Mouse (Mus musculus) heart, embryonic 16.5 days (tissue): ENCODE data around the gene Wdtc1. TPM values are rescaled to one million over a fixed set of nuclear protein-coding genes. Genes with fewer than 3 reads are reported as not detected.

Source experiments
- ATAC-seq: fragments of 200-750 bp; cut with Nextera tagmentation; replicated peaks from 2 replicates; pipeline ENCODE4 v1.8.0; 2017; ENCODE audit warnings: moderate number of reproducible peaks; ENCODE audit not compliant: insufficient read depth, low FRiP score; ENCODE audit errors: extremely low read depth
- H3K27ac ChIP-seq: fragments of 300-500 bp; sonication (generic); 2 replicates; pipeline ENCODE4 v1.5.1; 2014; ENCODE audit warnings: mild to moderate bottlenecking, low read length, control low read depth, moderate library complexity
- H3K27me3 ChIP-seq: fragments of 300-500 bp; sonication (generic); 2 replicates; pipeline ENCODE4 v1.6.1; 2014; ENCODE audit warnings: low read length, mixed read lengths; ENCODE audit not compliant: control insufficient read depth, insufficient read depth
- H3K36me3 ChIP-seq: fragments of 300-500 bp; sonication (generic); 2 replicates; pipeline ENCODE4 v1.6.1; 2014; ENCODE audit not compliant: control insufficient read depth, insufficient read depth
- H3K4me1 ChIP-seq: fragments of 300-500 bp; sonication (generic); 2 replicates; pipeline ENCODE4 v1.6.1; 2014; ENCODE audit warnings: low read length, mixed read lengths; ENCODE audit not compliant: control insufficient read depth, insufficient read depth
- H3K4me2 ChIP-seq: fragments of 300-500 bp; sonication (generic); 2 replicates; pipeline ENCODE4 v1.6.1; 2014; ENCODE audit warnings: low read depth, mild to moderate bottlenecking, control low read depth, low read length
- H3K4me3 ChIP-seq: fragments of 300-500 bp; sonication (generic); 2 replicates; pipeline ENCODE4 v1.5.1; 2014; ENCODE audit warnings: mild to moderate bottlenecking, control low read depth, low read length
- H3K9ac ChIP-seq: fragments of 300-500 bp; sonication (generic); 2 replicates; pipeline ENCODE4 v1.6.1; 2014; ENCODE audit warnings: low read length, control low read depth
- H3K9me3 ChIP-seq: fragments of 300-500 bp; sonication (generic); replicated peaks from 2 replicates; pipeline ENCODE4 v1.6.1; 2016; ENCODE audit warnings: low read length; ENCODE audit not compliant: control insufficient read depth
- WGBS: fragments of 180-500 bp; shearing (Covaris S2); extraction: QIAGEN DNeasy Blood & Tissue Kit; methylation state at CpG from one replicate; pipeline ENCODE4 v1.1.7; 2014; 5-methylcytosine and 5-hydroxymethylcytosine counted together
- polyA plus RNA-seq: library from polyadenylated mRNA; unstranded; fragments of >200 nt; fragmentation: Nextera tagmentation; extraction: Ambion mirVana; gene quantifications from 2 replicates; pipeline ENCODE4 v1.2.1, GENCODE M21; 2015

The Wdtc1 gene
- polyA plus RNA-seq, 1 experiment from 2014 or later: 13.7 TPM

DNA sequence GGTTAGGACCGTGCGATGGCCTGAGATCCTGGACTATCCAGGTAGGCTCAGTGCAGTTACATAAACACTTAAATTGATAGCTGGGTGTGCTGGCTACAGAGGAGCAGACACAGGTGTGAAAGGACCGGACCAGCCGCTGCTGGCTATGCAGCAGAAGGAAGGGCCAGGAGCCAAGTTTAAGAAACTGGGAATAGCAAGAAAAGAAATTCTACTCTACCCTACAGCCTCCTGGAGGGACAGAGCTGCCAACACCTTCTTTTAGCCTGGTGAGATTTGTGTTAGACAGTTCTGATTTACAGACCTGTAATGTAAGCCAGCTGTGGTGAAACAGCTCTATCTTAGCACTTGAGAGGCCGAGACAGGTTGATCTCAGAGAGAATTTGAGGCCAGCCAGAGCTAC is 37.3 kb downstream of the Wdtc1 start:
- H3K27ac ChIP-seq: no peak overlapping the region
- no peak overlapping the region for H3K4me3 ChIP-seq
- H3K9me3 ChIP-seq: no peaks in the 10 kb centered on the region
- H3K36me3 ChIP-seq: peaks cover 5% of the 10 kb centered on the region
- H3K4me2 ChIP-seq: no peak overlapping the region
- no peak for ATAC-seq
- H3K27me3 ChIP-seq: no peaks in the 10 kb centered on the region
- no peak overlapping the region for H3K9ac ChIP-seq
- 74% methylated on average over 5 of the region's 5 CpGs for WGBS
- no peaks in the 10 kb centered on the region for H3K4me1 ChIP-seq

- Histone ChIP-seq H3K27ac (no peak overlapping the region), H3K9ac (no peak overlapping the region), H3K27me3 (no peaks in the 10 kb centered on the region), H3K4me3 (no peak overlapping the region), H3K4me1 (no peaks in the 10 kb centered on the region), H3K36me3 (peaks cover 2% of the 10 kb centered on the region; the same call in 1 of the 2 replicates), H3K4me2 (no peak overlapping the region), H3K9me3 (no peaks in the 10 kb centered on the region)
- WGBS: 59% methylated on average over 8 of the region's 8 CpGs
- no peak for ATAC-seq
Observed at GRCm38 (mm10) chr4:133314896-133315295, 38.4 kb downstream of the Wdtc1 start.

DNA sequence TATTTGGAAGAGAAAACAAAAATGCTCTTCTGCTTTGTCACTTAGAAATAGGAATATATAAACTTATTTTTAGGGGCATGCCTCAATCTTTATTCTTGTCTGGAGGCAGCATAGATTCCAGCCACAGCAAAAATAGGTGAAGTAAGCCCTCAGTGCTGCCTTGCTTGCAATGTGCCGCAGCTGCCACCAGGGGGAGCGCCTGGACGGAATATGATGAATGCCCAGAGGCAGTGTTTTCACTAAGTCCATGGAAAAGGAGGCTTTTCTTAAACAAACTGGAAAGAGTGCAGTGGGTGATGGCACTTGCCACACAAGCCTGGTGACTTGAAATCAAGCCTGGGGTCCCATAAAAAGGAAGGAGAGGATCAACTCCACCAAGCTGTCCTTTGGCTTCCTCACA is 43.3 kb downstream of the Wdtc1 start:
- no peak overlapping the region for H3K9ac ChIP-seq
- H3K4me1 ChIP-seq: no peaks in the 10 kb centered on the region
- no peak for ATAC-seq
- peaks cover 2% of the 10 kb centered on the region; the same call in 1 of the 2 replicates for H3K36me3 ChIP-seq
- WGBS: 1% methylated on average over 3 of the region's 3 CpGs
- no peaks in the 10 kb centered on the region for H3K9me3 ChIP-seq
- no peak overlapping the region for H3K4me3 ChIP-seq
- no peak overlapping the region for H3K27ac ChIP-seq
- H3K27me3 ChIP-seq: no peaks in the 10 kb centered on the region
- no peak overlapping the region for H3K4me2 ChIP-seq

DNA sequence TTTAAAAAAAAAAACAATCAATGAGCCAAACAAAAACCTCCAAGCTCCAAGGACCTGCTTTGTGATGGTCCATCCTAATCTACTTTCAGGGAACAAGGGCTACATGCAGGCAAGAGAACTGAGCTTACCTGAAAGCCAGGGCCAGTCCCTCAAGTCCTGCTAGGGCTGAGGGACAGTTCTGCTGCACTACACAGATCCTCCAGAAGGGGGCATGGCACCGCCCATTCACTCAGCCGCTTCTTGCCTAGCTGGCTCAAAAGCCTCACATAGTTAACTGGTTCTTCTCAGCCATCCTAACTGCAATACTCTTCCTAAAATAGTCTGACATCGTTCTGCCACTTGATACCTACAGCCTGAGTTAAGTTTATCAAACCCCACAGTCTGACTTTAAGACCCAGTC is 46.0 kb downstream of the Wdtc1 start:
- 43% methylated on average over 3 of the region's 3 CpGs for WGBS
- Histone ChIP-seq H3K27ac (no peak overlapping the region), H3K4me2 (no peak overlapping the region), H3K36me3 (no peaks in the 10 kb centered on the region; the same call in 1 of the 2 replicates), H3K4me3 (no peak overlapping the region), H3K9ac (no peak overlapping the region), H3K4me1 (no peaks in the 10 kb centered on the region), H3K9me3 (no peaks in the 10 kb centered on the region), H3K27me3 (no peaks in the 10 kb centered on the region)
- no peak for ATAC-seq

DNA sequence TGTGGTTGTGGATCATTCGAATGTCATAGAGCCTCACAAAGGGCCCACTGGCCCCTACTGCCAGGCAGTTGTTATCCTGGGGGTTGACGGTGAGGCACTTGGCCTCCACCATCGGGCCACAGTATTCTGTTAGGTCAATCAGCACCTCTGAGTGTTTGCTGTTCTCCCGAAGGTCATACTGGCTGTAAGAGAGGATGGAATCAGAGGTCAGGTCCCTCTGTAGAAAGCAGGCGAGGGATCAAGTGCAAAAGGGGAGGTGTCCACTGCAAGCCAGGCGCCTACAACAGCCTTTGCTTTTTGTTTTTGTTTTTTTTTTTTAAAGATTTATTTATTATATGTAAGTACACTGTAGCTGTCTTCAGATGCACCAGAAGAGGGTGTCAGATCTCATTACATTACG is 47.5 kb downstream of the Wdtc1 start:
- Histone ChIP-seq H3K4me3 (no peak overlapping the region), H3K4me1 (no peaks in the 10 kb centered on the region), H3K27ac (no peak overlapping the region), H3K9ac (no peak overlapping the region), H3K27me3 (no peaks in the 10 kb centered on the region), H3K36me3 (peaks cover 2% of the 10 kb centered on the region), H3K9me3 (no peaks in the 10 kb centered on the region), H3K4me2 (no peak overlapping the region)
- 59% methylated on average over 7 of the region's 7 CpGs for WGBS
- ATAC-seq: no peak

DNA sequence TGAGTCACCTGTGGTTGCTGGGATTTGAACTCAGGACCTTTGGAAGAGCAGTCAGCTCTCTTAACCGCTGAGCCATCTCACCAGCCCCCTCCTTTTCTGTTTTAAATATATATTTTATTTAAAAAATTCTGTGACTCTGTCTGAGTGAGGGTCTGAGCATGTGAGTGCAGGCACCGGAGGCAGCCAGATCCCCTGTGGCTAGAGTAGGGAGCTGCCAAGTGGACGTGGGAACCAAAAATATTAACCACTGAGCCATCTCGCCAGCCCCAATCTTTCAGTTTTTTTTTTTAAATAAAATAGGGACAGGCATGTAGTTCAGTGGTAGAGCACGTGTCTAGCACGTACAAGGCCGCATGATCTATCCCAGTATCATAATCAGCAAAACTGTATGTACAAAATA is 48.5 kb downstream of the Wdtc1 start:
- H3K27me3 ChIP-seq: no peaks in the 10 kb centered on the region
- no peak for ATAC-seq
- no peak overlapping the region for H3K9ac ChIP-seq
- H3K4me2 ChIP-seq: no peak overlapping the region
- no peaks in the 10 kb centered on the region for H3K9me3 ChIP-seq
- H3K4me3 ChIP-seq: no peak overlapping the region
- peaks cover 6% of the 10 kb centered on the region for H3K36me3 ChIP-seq
- no peak overlapping the region for H3K27ac ChIP-seq
- 91% methylated on average over 7 of the region's 7 CpGs for WGBS
- H3K4me1 ChIP-seq: no peaks in the 10 kb centered on the region

- no peak for ATAC-seq
- H3K9me3 ChIP-seq: no peaks in the 10 kb centered on the region
- H3K27ac ChIP-seq: no peak overlapping the region
- H3K9ac ChIP-seq: no peak overlapping the region
- peaks cover 7% of the 10 kb centered on the region for H3K36me3 ChIP-seq
- H3K4me1 ChIP-seq: peaks cover 4% of the 10 kb centered on the region; the same call in 1 of the 2 replicates
- no peaks in the 10 kb centered on the region for H3K27me3 ChIP-seq
- H3K4me2 ChIP-seq: no peak overlapping the region
- H3K4me3 ChIP-seq: no peak overlapping the region
- 63% methylated on average over 5 of the region's 5 CpGs for WGBS
Observed at GRCm38 (mm10) chr4:133302668-133303067, 50.6 kb downstream of the Wdtc1 start.

DNA sequence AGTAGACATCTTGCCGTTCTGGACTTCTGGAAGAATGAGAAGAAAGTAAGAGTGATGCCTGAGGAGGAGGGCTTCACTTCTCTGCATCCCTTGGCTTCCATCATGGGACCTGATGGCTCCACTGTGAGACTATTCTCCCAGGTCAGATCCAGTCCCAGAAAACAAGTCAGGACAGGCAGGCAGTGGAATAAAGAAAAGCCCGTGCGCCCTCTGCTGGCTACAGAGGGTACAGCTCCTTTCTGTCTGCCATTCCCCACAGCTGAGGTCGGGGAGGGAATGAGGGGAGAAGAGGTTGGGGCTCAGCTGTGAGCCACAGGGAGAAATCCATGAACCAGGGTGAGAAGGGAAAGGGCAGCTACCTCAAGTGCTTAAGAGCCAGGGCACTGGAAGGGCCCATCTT is 51.5 kb downstream of the Wdtc1 start:
- Histone ChIP-seq H3K36me3 (peaks cover 7% of the 10 kb centered on the region), H3K4me2 (no peak overlapping the region), H3K4me3 (no peak overlapping the region), H3K27ac (no peak overlapping the region), H3K4me1 (peaks cover 6% of the 10 kb centered on the region; the same call in 1 of the 2 replicates), H3K9ac (no peak overlapping the region), H3K9me3 (no peaks in the 10 kb centered on the region), H3K27me3 (no peaks in the 10 kb centered on the region)
- 24% methylated on average over 4 of the region's 4 CpGs for WGBS
- no peak for ATAC-seq

GRCm38 (mm10) chr4:133300421-133300820 is 52.9 kb downstream of the Wdtc1 start:
- no peak overlapping the region for H3K4me2 ChIP-seq
- no peak overlapping the region for H3K27ac ChIP-seq
- ATAC-seq: no peak
- H3K4me1 ChIP-seq: peaks cover 6% of the 10 kb centered on the region; the same call in 1 of the 2 replicates
- peaks cover 13% of the 10 kb centered on the region; the same call in 1 of the 2 replicates for H3K36me3 ChIP-seq
- no peaks in the 10 kb centered on the region for H3K27me3 ChIP-seq
- H3K9me3 ChIP-seq: no peaks in the 10 kb centered on the region
- no peak overlapping the region for H3K4me3 ChIP-seq
- no peak overlapping the region for H3K9ac ChIP-seq
- 87% methylated on average over 11 of the region's 11 CpGs for WGBS
